Mouse (Mus musculus) left cerebral cortex, postnatal 36 days (tissue): ENCODE data around the gene Helz. TPM values are rescaled to one million over a fixed set of nuclear protein-coding genes. Genes with fewer than 3 reads are reported as not detected.

Experiments used
- DNase-seq, 2 experiments: peaks; one replicate each; pipeline ENCODE4 v3.0.0; 2021 to 2022; ENCODE audit warnings: low spot score in 2 of 2, mixed read lengths in 1 of 2
- intact Hi-C: fragments of 180-260 bp; cut with DNase I; formaldehyde crosslinking; loops from one replicate; pipeline ENCODE4 v1.15.1; 2025
- total RNA-seq, 2 experiments: library from RNA; stranded (reverse); gene quantifications; 2 replicates each; pipeline ENCODE4 v1.2.3; 2021

The Helz gene
- total RNA-seq, 2 experiments from 2014 or later: 41.4 to 54.6 TPM

DNA sequence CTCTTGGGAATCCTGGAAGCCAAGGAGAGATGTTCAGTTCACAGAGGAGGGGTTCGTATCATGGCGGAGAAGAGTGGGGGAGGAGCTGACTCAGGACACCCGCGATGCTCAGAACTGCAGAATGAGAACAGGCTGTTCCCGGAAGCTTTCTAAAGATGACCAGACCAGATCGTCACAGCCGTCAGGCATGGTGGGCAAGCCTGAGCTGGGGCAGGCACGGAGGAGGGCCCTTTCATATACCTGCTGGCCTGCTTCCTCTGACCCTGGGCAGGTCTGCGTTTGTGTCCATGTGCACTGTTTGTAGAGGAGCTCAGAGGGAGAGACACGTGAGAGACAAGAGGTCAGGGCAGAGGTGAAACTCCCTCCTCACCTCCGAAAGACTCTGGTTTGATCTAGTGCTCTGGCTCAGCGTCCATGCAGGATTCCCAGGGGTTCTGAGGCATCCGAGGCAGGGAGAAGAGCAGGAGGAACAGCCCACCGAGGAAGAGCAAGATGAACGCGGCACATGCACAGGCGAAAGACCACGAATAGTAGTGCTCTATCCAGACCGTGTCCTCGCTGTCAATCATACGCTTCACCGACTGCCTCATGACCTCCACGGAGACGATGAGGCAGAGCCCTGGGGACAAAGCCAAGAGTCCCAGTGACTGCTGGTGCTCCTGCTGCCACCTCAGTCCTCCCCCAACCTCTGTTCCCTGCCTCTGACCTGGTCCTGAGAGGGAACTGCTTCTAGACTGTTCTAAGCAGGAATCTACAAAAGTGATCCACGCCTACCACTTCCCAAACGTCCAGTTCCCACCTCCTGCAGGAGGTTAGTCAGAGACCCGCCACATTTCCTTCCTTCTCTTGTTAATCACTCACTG, 155.8 kb downstream of the Helz start:
- DNase-seq: peak in 1 of 2 experiments; percentile 10
- intact Hi-C loops: no loop called here

DNA sequence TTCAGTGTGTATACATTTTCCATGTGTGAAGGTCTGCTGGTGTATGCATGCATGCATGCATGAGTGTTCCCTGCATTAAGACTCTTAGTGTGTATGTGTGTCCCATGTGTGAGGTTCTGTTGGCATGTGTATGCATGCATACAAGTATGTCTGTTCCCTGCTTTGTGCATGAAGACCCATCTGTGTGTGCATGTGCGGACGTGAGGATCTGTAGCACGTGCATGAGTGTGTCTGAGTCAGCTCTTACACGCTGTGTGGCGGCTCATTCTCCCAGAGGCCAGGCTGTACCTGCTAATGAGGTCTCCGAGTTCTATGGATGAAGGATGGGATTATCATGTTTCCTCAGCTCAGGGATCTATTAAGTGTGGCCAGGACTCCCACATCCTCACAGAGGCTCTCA, 157.3 kb downstream of the Helz start:
- intact Hi-C loops: no loop called here
- no peak for DNase-seq

DNA sequence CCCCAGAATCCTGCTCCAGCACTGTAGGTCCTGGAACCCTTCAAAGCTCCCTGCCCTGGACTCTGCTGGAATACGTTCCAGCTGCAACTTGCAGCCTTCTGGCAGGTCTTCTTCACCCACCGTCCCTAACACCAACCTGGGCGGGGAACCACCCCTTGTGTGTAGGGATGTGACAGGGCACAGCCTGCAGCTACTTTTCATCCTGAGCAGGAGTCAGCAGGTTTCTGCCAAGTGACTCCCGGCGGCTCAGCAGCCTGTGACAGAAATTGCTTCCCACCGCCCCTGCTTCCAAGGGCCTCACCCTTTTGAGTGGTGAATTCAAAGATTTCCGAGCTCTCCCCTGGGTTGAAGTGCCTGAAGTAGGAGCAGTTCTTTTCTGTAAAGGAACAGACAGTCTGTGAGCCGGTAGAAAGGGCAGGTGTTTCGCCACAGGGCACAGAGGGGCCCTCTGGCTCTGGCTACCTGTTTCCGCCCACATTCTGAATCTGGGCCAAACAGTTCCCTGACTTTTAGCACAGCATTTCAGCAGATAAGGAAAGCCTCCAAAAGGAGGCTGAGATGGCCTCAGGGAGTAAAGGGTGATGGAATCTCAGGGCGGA, 157.8 kb downstream of the Helz start:
- intact Hi-C loops: no loop called here
- no peak for DNase-seq

DNA sequence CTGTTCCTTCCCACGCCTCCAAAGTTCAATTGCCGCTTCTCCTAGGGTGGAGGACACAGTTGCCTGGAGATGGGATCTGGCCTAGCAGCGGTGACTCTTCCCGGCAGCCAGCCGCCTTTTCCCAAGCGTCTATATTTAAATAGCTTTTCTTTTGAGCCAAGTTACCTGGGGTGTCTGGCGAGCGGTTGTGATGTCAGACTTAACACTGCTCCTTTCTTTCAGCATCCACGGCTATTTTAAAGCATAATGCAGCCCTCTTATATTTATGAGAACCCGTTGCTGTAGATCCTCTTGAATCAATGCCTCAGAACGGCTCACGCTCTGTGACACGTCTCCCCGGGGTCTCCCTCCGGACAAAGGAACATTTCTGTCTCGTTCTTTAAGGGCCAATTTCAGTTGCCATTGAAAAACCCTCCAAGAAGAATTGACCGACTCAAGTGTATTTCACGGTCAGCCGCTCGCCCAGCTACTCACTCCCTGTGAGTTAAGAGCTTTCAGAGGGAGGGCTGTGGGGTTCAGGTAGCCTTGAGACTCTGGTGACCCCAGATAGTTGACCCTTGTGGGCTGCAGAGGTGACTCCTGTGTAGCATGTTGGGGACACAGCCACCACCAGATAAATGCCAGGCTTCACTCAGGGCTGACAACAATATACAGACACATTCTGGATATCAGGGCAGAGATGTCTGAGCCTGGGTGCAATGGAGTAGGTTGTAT, 160.3 kb downstream of the Helz start:
- no peak for DNase-seq

DNA sequence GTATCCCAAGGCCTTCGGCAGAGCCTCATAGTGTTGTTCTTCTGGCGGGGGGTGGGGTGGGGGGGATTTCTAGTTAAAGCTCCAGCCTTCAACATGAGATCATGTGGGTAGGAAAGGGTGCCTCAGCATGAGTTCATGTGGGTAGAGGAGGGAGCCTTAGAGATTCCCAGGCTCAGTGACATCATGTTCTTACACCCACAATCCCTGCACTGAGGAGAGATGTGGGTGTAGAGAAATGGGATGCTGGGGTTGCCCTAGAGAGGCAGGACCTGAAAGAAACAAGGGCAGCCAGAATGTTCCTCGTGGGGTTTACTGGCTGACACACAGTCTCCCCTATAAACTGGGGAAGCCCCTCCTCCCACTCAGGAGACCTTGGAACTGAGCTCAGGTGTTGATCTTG, 162.6 kb downstream of the Helz start:
- DNase-seq: peak in 1 of 2 experiments; percentile 23
- intact Hi-C loops: no loop called here

More for the DNA sequence above, 160.3 kb downstream of the Helz start:
- intact Hi-C loops: no loop called here

DNA sequence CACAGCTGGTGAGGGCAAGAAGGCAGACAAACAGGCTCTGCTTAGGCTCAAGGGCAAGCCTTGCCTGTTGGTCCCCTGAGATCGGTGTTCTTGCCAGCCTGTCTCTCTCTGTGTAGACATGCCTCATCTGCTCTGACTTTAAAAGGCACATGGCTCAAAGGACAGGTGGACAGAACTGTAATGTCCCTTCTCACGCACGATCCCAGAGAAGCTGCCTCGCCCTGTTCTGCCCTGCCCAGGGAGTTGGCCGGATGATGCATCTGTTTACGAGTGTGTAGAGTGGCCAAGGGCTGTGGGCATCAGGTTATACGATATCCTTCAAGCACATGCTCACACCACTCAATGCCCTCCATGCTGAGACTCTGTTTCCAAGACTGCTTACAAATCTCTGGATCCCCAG, 166.6 kb downstream of the Helz start:
- no peak for DNase-seq
- intact Hi-C loops: no loop called here

DNA sequence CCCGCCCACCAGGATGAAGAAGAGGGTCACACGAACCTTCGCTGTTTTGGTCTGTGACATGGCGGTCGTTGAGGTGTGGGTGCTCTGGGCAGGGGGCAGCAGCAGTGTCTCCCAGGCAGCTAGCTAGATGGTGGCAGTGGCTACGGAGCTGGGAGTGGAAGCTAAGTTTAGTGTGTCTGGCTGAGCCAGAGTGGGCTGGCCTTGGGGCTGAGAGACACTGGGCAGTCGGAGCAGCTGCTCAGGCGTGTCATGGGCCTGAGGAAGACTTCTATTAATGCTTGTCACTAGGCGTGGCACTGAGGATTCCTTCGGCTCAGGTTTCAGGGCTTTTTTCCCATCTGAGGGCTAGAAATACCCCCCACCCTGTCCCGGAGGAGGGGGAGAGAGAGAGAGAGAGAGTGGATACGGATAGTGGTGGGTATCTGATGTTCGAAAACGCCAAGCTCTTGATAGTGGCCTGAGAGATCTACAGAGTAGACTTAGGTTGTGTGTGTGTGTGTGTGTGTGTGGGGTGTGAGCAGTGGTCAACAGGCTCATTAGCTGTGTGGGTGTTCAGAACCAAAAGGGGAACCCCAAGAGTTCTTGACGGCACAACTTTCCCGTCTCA, 168.7 kb downstream of the Helz start, which contains the start of gene Cacng1:
Cacng1 (minus strand) TSS at position 191 of the 607 bp plus-strand sequence.
- intact Hi-C loops: no loop called here
- no peak for DNase-seq

DNA sequence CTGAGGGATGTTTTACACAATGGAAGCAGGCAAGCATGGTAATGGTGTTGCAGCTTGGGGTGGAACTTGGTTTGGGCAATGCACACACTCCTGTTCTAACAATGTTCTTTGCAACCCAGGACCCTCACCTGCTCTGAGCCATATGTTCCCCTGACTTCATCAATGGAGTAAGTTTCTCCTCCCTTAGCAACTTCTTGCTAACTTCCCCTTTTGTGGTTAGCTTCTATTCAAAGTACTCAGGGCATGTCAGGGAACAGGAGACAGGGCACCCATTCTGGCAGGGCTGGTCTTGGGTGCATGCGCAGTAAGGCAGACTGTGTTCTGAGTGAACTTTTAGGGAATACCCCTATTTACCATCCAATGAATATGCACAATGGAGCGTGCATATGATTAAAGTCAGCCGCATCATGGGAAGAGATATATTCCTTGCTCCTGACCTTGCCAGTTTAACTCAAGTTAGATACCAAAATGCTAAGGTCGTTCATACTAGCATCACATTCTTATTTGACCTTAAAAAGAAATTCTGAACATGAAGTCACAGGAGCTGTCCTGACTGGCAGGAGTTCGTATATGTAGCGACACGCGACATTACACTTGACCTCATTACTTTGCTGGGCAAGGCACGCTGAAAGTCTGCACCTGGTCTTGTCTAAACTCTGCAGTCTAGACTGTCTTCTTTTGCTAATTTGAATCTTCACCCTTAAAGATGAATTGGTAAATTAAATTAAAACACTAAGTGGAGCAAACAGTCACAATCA, 172.7 kb downstream of the Helz start:
- intact Hi-C loops: no loop called here
- no peak for DNase-seq

DNA sequence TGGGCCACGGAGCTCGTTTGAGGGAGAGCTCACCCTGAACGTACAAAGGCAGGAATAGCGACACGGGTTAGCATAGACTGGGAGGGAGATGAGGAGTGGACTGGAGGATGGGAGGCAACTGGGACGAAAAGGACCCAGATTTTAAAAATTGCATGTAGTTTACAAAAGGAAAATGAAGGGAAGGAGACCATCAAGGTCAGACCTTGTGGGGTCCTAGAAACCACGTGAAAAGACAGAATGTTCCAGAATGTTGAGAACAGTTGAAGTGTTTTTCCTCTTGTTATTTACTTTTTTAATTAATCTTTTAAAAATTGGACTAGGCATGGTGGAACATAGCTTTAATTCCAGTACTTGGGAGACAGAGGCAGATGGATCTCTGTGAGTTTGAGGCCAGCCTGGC, 173.3 kb downstream of the Helz start:
- no peak for DNase-seq
- intact Hi-C loops: no loop called here

DNA sequence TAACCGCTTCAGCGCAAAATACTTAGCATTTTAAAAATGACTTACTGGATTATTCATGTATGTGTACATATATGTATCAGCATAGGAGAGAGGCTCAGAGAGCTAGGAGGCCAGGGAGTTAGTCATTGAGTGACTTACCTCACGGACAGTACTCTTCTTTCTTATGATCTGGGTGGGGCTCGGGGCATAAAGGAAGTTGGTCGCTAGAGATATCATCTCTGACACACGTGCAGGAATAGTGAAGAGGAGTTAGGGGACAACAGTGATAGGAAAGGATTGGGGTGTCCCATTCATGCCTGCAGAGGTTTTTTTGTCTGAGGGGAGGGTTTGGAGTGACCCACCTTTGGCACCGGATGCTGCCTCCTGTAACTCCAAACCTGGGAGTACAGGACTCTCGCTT, 176.9 kb downstream of the Helz start:
- DNase-seq: no peak
- intact Hi-C loops: no loop called here

DNA sequence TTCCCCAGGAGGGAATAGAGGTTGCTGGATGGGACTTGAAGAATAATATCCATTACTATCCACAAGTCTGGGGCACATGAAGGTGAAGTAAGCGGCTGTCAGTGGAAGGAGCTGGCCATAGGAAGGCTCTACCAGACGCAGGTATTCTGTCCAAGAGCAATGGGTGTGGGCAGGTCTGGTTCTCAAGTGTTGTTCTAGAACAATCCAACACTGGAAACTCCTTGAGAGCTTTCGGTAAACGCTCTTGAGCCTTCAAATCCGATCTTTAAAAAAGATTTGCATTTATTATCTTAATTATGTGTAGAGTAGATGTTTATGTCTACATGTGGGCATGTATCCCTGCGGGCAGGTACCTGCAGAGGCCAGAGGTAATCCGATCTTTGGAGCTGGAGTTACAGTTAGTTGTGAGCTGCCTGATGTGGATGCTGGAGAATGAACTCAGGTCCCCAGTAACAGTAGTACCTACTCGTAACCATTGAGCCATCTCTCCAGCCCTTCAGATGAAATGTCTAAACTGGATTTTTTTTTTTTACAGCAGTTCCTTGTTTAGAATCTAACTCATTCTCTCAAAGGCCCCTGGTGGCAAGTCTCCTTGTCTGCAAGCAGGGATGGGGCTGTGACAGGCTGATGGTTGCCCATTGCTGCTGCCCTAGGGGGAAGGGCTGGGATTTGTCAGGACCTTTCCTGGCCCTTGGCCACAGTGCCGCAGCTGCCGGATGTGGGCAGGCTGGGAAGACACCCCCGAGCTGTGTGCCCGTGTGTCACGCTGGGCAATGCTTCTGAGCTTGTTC, 180.5 kb downstream of the Helz start:
- intact Hi-C loops: no loop called here
- DNase-seq: no peak

DNA sequence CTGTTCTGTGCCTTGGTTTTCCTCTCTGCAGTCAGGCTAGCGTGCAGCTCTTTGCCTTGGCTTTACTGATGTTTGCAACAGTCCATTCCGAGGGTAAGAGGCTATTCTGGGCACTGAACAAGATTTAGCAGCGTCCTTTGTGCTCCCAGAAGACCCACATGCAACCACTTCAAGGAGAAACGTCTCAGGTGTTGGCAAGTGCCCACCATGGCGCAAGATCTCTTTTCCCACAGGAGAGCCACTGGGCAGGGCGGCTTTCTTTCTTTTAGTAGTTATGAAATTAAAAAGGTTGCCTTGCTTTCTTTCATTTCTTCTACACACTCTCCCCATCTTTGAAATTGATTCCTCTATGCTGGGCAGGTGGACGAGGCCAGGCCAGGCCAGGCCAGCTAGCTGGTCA, 181.4 kb downstream of the Helz start:
- intact Hi-C loops: no loop called here
- DNase-seq: no peak

DNA sequence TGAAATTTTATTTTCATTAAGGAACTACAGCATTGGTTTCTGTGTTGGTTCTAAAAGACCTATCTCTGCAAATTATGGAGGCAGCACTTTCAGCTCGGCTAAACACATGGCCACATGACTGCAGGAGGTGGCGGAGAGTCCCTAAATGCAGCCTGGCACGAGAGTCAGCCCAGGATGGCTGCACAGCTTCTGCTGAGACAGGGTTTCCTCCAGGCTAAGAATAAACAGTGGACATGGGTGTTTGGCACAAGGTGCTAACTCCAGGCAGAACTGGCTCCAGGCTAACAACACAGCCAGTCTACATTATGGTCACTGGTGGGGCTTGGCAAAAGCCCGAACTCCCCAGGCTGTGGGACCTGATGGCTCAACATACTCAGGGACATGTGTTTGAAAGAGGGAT, 183.2 kb downstream of the Helz start:
- DNase-seq: peak; percentile 35 to 56
- intact Hi-C loops: no loop called here

DNA sequence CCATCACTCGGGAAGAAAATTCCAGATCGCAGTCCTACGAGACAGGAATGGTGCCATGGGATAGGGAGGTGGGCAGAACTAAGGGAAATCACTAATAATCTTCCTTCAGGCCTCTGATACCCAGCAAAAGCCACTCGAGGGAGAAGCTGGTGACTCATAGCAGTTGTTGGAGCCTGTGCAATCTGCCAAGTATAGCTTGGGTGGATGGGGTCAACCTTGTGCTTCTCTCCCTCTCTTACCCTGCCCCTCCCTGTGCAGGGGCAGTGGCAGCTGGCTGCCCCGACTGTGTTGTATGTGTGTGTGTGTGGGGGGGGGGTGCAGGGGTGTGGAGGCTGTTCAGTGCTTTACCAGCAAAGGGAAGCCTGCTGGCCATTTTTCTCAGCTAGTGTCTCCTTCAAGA, 183.8 kb downstream of the Helz start:
- intact Hi-C loops: no loop called here
- no peak for DNase-seq

DNA sequence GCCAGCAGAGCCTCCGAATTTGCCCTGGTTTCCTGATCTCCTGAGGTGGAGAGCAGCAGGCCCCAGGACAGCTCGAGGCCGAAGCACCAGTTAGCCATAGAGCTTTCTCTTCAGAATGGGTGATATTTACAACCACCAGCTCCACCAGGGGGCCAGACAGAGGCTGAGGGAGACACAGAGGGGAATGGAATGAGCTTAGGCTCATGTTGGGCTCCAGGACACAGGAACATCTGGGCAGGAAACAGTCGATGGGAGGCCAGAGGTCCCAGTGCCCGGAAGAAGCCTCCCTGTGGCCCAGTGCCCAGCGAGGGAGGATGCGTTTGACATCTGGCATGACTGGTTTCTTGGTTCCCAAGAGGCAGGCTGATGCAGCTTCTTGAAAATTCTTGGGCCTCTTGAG, 186.4 kb downstream of the Helz start:
- DNase-seq: no peak
- intact Hi-C loops: no loop called here

DNA sequence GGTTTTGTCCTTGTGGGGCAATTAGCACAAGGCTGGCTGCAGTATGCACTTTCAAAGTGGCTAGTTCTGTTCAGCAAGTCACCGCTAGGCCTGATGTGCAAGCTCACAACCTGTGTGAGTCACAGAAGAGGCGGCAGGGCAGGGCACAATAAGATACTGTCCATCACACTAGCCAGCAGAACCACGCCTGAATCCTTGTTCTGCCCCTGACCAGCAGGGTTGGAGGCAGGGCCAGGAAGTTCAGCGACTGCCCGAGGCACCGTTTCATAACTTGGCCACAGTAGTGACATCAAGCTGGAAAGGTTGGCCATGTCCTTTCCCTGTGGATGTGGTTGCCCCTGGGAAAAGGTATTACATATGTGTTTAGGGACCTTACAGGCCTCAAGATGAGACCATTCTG, 190.2 kb downstream of the Helz start:
- no peak for DNase-seq
- intact Hi-C loops: no loop called here

DNA sequence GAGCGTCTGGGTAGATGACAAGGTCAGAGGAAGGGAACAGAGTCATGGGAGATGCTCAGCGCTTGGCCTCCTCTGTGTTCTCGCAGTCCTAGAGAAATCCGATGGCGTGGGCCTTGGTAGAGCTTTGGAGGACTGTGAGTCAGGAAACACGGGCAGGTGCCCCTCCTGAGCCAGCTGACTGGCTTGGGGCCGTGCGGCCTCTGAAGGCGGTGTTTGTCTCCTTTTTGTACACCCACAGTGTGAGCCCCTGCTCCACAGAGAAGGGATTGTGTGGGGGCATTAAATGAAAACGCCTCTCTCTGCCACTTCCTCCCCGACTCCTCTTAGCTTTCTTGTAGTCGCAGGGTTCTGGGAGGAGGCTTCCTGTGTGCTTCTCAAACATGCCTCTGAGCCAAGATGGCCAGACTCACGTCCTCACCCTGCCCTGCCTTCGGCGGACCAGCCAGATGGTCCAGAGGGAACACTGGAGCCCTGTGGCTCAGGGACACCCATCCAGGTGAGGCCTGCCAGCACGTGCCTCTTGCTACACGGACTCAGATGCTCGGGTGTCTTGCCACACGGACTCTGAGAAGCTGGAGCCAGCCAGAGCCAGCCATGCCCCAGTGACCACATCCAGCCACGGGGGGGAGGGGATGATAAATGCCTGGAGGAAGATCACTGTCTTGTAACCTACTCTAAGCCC, 190.8 kb downstream of the Helz start:
- intact Hi-C loops: no loop called here
- no peak for DNase-seq

DNA sequence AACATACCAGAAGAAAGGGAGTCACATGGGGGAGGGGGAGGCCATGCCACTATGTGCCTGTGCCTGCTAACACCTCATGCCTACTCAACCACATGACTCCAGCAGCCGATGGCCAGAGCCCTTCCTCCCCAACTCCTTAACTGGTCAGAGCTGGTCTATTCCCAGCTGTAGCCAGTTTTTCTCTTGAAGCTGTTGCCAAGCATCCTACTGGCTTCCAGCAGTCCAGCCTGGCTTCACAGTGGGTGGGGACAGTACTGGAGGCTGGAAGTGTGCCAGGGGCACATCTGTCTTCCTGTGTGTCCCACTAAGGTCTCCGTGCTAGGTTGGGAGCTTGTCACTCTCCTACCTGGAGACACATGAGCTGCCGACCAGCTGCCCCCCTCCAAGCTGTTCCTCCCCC, 195.4 kb downstream of the Helz start:
- intact Hi-C loops: no loop called here

More for the DNA sequence above, 195.4 kb downstream of the Helz start:
- DNase-seq: no peak
